Comparison of ENCODE assay signal across 10 mouse cellular contexts in genomic region chr14:27367117-27367711, GRCm38 (mm10).
A peak's percentile ranks its signal among the peaks of the same experiment; 100 is the strongest.
DNase-seq lines count a peak whose midpoint lies in the region; ATAC-seq and TF ChIP-seq lines count a peak whose summit lies in the region.
"Had no signal": no experiment of that assay in that cellular context is flagged by ENCODE, and none has a peak within 500 bp of the region (broad histone marks: within the 10 kb centered on the region; RNA-seq: fewer than 3 reads in every experiment).

No protein-coding gene starts in this region.

- no peaks in the 10 kb centered on the region for H3K9me3 ChIP-seq in hindbrain, embryonic 15.5 days
- no peaks in the 10 kb centered on the region for H3K9me3 ChIP-seq in hindbrain, embryonic 13.5 days
- H3K9me3 ChIP-seq in embryonic facial prominence, embryonic 10.5 days: no peaks in the 10 kb centered on the region
- H3K9me3 ChIP-seq in limb, embryonic 14.5 days (ENCODE audit: control insufficient read depth, low read length): no peaks in the 10 kb centered on the region
- H3K9me3 ChIP-seq: neural tube, embryonic 12.5 days had no signal

- H3K4me2 ChIP-seq in hindbrain, embryonic 15.5 days: no peak overlapping the region
- no peak overlapping the region for H3K4me2 ChIP-seq in hindbrain, embryonic 13.5 days
- H3K4me2 ChIP-seq in limb, embryonic 14.5 days (replicated peaks; ENCODE audit: low read depth, low read length, severe bottlenecking): peak overlapping the region; percentile 23
- H3K4me2 ChIP-seq: neural tube, embryonic 12.5 days had no signal

- no peaks in the 10 kb centered on the region for H3K36me3 ChIP-seq in hindbrain, embryonic 15.5 days
- H3K36me3 ChIP-seq in hindbrain, embryonic 13.5 days: no peaks in the 10 kb centered on the region
- H3K36me3 ChIP-seq in embryonic facial prominence, embryonic 10.5 days (replicated peaks): no peaks in the 10 kb centered on the region
- no peaks in the 10 kb centered on the region for H3K36me3 ChIP-seq in limb, embryonic 14.5 days (ENCODE audit: control insufficient read depth, insufficient read depth, low read length)
- H3K36me3 ChIP-seq: neural tube, embryonic 12.5 days had no signal

- no peak overlapping the region; the same call in 1 of the 2 replicates for H3K27ac ChIP-seq in hindbrain, embryonic 15.5 days (replicated peaks)
- no peak overlapping the region for H3K27ac ChIP-seq in hindbrain, embryonic 13.5 days
- 0 out of 2 replicates have a peak overlapping the region, but pooled peaks have one; percentile 24 for H3K27ac ChIP-seq in embryonic facial prominence, embryonic 10.5 days (replicated peaks)
- H3K27ac ChIP-seq in limb, embryonic 14.5 days (replicated peaks; ENCODE audit: low read depth, low read length): peak overlapping the region; percentile 56
- H3K27ac ChIP-seq: neural tube, embryonic 12.5 days had no signal

- TF ChIP-seq POLR2A in limb, embryonic 14.5 days (IDR thresholded peaks at IDR 0.05; ENCODE audit: borderline replicate concordance, extremely low read depth, insufficient read depth, insufficient read length): no peak

- no peaks in the 10 kb centered on the region for H3K4me1 ChIP-seq in hindbrain, embryonic 15.5 days (replicated peaks)
- no peaks in the 10 kb centered on the region for H3K4me1 ChIP-seq in hindbrain, embryonic 13.5 days (replicated peaks)
- peaks cover 11% of the 10 kb centered on the region for H3K4me1 ChIP-seq in embryonic facial prominence, embryonic 10.5 days
- H3K4me1 ChIP-seq in limb, embryonic 14.5 days (ENCODE audit: control insufficient read depth, insufficient read depth, low read length): peaks cover 49% of the 10 kb centered on the region

- peak; percentile 72 for DNase-seq in brain, adult 2 months (ENCODE audit: low read depth, low spot score)
- DNase-seq in embryonic facial prominence, embryonic 10.5 days (ENCODE audit: low spot score): no peak
- peak; percentile 77 for DNase-seq in limb, embryonic 14.5 days (ENCODE audit: low spot score)
- DNase-seq in lung, postnatal 14 days: no peak
- no peak for DNase-seq in cerebellum, postnatal 36 days
- DNase-seq: cerebellum, adult 8-10 months had no signal

- H3K4me3 ChIP-seq in hindbrain, embryonic 15.5 days: no peak overlapping the region
- no peak overlapping the region for H3K4me3 ChIP-seq in hindbrain, embryonic 13.5 days
- no peak overlapping the region for H3K4me3 ChIP-seq in embryonic facial prominence, embryonic 10.5 days
- no peak overlapping the region for H3K4me3 ChIP-seq in limb, embryonic 14.5 days (replicated peaks; ENCODE audit: low read length)
- H3K4me3 ChIP-seq: neural tube, embryonic 12.5 days had no signal

- H3K9ac ChIP-seq in hindbrain, embryonic 15.5 days: no peak overlapping the region
- H3K9ac ChIP-seq in hindbrain, embryonic 13.5 days: no peak overlapping the region
- no peak overlapping the region for H3K9ac ChIP-seq in limb, embryonic 14.5 days (ENCODE audit: low read depth, low read length, severe bottlenecking)
- H3K9ac ChIP-seq: neural tube, embryonic 12.5 days had no signal

- 67% methylated on average over 10 of the region's 10 CpGs for WGBS in hindbrain, embryonic 15.5 days
- WGBS in hindbrain, embryonic 13.5 days: 68% methylated on average over 10 of the region's 10 CpGs
- 55% methylated on average over 10 of the region's 10 CpGs for WGBS in embryonic facial prominence, embryonic 10.5 days
- 25% methylated on average over 10 of the region's 10 CpGs for WGBS in limb, embryonic 14.5 days

- 0 out of 2 replicates have a peak, but pooled peaks have one; percentile 51 for ATAC-seq in hindbrain, embryonic 15.5 days (ENCODE audit: low FRiP score, low read depth)
- ATAC-seq in hindbrain, embryonic 13.5 days (ENCODE audit: low FRiP score): no peak
- peak; percentile 74 for ATAC-seq in limb, embryonic 14.5 days (ENCODE audit: low FRiP score, low read depth)
- ATAC-seq: intestine, embryonic 16.5 days had no signal

- no peaks in the 10 kb centered on the region for H3K27me3 ChIP-seq in hindbrain, embryonic 15.5 days
- H3K27me3 ChIP-seq in hindbrain, embryonic 13.5 days: no peaks in the 10 kb centered on the region
- H3K27me3 ChIP-seq in embryonic facial prominence, embryonic 10.5 days (replicated peaks; ENCODE audit: low read depth, poor library complexity, severe bottlenecking): no peaks in the 10 kb centered on the region
- H3K27me3 ChIP-seq in limb, embryonic 14.5 days (ENCODE audit: control insufficient read depth, insufficient read depth, low read length): no peaks in the 10 kb centered on the region
- H3K27me3 ChIP-seq: neural tube, embryonic 12.5 days had no signal

Comparison
In these comparisons a context has a peak if more than half of its experiments do, and no peak if none do; other contexts are left out.
1. H3K27ac ChIP-seq: peak in embryonic facial prominence, embryonic 10.5 days (single experiment) and limb, embryonic 14.5 days (single experiment); none in hindbrain, embryonic 15.5 days (single experiment) and hindbrain, embryonic 13.5 days (single experiment).
2. DNase-seq: peak in brain, adult 2 months (single experiment) and limb, embryonic 14.5 days (single experiment); none in embryonic facial prominence, embryonic 10.5 days (single experiment), lung, postnatal 14 days (single experiment) and cerebellum, postnatal 36 days (0 of 2).